Mouse (Mus musculus) CH12.LX (cell line): ENCODE measurements around the gene Ranbp10.

Experiments used
- CTCF ChIP-seq, 2 experiments: IDR thresholded peaks in 1 of 2; conservative IDR thresholded peaks in 1 of 2; 2 replicates each; pipeline ENCODE4 v1.5.1; 2011 to 2012; ENCODE audit warnings: low read depth in 2 of 2, low read length in 2 of 2, improper control_type of control experiment in 1 of 2, inconsistent platforms in 1 of 2, mild to moderate bottlenecking in 1 of 2, moderate library complexity in 1 of 2
- MEF2A ChIP-seq: IDR thresholded peaks from 2 replicates; pipeline ENCODE4 v1.6.1; 2014; ENCODE audit warnings: low read depth, mild to moderate bottlenecking, inconsistent platforms, low read length, improper control_type of control experiment, borderline replicate concordance
- POLR2A ChIP-seq: IDR thresholded peaks from 2 replicates; pipeline ENCODE4 v1.6.1; 2011; ENCODE audit warnings: low read depth, mild to moderate bottlenecking, improper control_type of control experiment, low read length
- TBP ChIP-seq: conservative IDR thresholded peaks from 2 replicates; pipeline ENCODE4 v1.6.1; 2011; ENCODE audit warnings: low read depth, low read length, improper control_type of control experiment
- TCF12 ChIP-seq: IDR thresholded peaks from 2 replicates; pipeline ENCODE4 v1.6.1; 2014; ENCODE audit warnings: low read depth, mild to moderate bottlenecking, inconsistent platforms, low read length, improper control_type of control experiment
- ZC3H11A ChIP-seq: IDR thresholded peaks from 2 replicates; pipeline ENCODE4 v1.6.1; 2012; ENCODE audit warnings: low read depth, mild to moderate bottlenecking, inconsistent platforms, low read length, improper control_type of control experiment

DNA sequence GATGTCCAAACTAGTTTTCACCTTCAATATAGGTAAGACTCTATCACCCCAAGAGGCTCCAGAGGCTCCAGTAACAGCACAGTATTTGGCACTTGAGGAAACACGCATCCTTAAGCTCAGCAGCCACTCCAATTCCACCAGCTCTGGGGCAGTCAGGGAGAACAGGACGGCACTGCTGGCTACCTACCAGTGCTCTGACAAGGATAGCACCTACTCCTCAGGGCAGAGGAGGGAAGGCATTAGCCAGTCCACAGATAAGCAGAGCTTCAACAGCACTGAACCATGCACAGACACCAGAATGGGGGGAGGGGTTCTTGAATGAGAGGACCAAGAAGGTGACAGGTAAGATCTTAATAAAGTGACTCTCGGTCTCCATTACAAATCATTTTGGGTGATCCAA, 7.5 kb downstream of the Ranbp10 start:
- no peak for TF ChIP-seq POLR2A
- no peak for TF ChIP-seq ZC3H11A
- no peak for TF ChIP-seq MEF2A
- TF ChIP-seq CTCF (conservative IDR thresholded peaks at IDR 0.05 in 1 of 2, IDR thresholded peaks at IDR 0.05 in 1 of 2; ENCODE audit: low read depth in 2 of 2, low read length in 2 of 2) = no peak
- TF ChIP-seq TBP = no peak
- TF ChIP-seq TCF12 = no peak
